Mouse (Mus musculus) left cerebral cortex, postnatal 36 days (tissue): Measurements from ENCODE around the gene Fer. TPM values are rescaled to one million over a fixed set of nuclear protein-coding genes. Genes with fewer than 3 reads are reported as not detected.
"Not testable (repeated sequence)": the region's sequence is repeated elsewhere in the genome, so short reads cannot be mapped to it uniquely, and the experiment has no call there.

Experiments used
- DNase-seq, 2 experiments: peaks; one replicate each; pipeline ENCODE4 v3.0.0; 2021 to 2022; ENCODE audit warnings: low spot score in 2 of 2, mixed read lengths in 1 of 2
- intact Hi-C: fragments of 180-260 bp; cut with DNase I; formaldehyde crosslinking; loops from one replicate; pipeline ENCODE4 v1.15.1; 2025
- total RNA-seq, 2 experiments: library from RNA; stranded (reverse); gene quantifications; 2 replicates each; pipeline ENCODE4 v1.2.3; 2021

The Fer gene
- 10 to 100 TPM; 28.5 to 30.6 TPM for total RNA-seq

DNA sequence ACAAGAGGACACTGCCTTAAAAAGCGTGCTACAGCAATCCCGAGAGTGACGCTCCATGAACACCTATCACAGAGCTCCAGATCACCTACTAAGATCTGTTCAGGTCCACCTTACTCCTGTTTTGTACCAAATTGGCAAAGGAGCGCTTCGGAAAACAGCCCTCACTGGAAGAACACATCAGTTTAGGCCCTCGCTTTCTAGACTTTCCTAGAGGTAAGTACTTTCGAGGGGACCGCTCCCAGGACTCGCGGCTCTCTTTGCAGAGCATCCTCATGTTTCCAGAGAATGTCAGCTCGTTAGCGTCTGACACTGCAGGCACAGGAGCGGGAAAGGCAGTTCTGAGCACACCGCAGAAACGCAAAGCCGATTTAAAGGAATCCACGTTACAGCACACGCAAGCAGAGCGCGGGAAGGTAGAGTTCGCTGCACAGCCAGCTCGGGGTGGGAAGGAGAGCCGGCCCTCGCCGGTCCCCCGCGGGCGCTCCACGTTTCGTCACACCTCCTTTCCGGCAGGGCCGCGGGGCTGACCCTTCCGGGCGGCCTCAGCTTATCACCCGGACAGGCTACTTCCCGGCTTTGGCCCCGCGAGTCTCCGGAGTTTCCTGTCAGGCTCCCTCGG is at the start of gene Fer:
TSS of gene Fer (plus strand) at position 51 of the 619 bp plus-strand sequence.
- intact Hi-C loops: loop anchor here (1.0 kb wide), 1 partner anchor 14 kb away; no protein-coding TSS in a partner anchor
- DNase-seq: no peak

DNA sequence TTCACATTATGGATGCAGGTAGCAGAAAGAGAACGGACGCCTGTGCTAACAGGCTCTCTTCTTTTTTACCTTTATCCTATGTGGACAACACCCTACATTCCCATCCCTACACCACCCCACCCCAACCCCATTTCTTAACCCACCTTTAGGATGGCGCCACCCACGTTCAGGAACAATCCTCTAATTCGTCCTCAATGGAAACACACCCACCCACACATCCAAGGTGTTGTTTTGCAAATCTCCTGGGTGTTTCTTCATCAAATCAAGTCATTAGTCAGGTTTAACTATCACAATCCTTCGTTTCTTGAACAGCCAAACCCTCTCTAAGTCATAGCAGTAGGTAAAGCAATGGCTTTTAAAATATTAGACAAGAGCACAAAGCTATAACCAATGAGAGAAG is 49.3 kb upstream of the Fer start:
- intact Hi-C loops: no loop called here

GRCm38 (mm10) chr17:63818444-63819027 is 44.3 kb upstream of the Fer start:
- no peak for DNase-seq
- intact Hi-C loops: no loop called here

More for the DNA sequence above, 49.3 kb upstream of the Fer start:
- DNase-seq: no peak

- DNase-seq: no peak
- intact Hi-C loops: no loop called here
Observed at GRCm38 (mm10) chr17:63824141-63824540, 38.7 kb upstream of the Fer start.

DNA sequence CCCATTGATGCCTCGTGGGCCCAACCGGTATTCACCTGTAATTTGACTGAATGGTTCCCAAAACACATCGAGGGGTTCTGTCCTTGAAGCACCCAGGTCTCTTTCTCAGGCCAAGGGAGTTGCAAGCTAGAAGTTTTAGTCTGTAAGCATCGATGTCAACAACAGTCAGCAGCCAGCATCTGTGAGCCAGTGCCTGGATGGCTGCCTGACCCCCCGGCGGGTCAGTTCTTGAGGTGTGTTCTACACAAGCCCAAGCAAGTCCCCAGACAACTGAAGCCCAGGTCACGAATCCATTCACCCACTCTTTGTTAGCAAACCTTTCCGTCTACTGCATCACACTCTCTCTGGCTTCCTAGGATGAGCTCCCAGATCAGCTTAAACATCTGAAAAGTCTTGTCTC is 36.7 kb upstream of the Fer start:
- DNase-seq: no peak
- intact Hi-C loops: no loop called here

- no peak for DNase-seq
- intact Hi-C loops: no loop called here
Observed at GRCm38 (mm10) chr17:63826767-63827166, 36.1 kb upstream of the Fer start.

DNA sequence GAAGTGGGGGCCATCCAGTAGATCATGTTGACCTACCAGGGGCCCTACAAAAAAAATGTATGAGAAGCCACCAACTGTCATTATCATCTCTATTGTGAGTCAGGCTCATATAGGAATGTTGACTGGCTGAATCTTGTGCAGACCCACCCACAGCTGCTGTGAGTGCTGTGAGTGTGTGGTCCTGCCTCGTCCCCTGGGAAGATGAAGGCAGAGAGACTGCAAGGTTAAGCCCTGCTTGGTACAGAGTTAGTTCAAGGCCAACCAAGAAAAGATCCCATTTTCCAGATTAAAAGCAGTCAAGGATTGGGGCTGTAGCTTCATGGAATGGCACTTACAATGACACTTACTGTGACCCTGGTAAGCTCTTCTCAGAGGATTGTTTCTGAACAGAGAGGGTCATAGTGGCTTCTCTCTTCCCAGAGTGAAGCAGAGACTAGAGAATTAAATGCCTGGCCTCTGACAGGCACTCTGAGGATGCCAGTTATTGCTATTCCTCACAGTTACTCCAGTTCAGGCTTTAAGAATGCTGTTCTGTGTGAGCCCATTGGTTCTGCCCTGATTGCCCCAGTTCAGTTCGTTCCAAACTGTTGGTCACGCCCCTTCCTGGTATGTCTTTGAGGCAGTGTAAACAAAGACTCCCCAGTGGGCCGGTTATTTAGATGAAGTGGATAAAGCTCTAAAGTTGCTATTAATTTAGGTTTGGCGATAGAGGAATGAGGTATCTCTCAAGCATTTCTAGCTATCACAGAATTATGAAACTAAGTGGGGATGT is 34.1 kb upstream of the Fer start:
- intact Hi-C loops: no loop called here
- no peak for DNase-seq

DNA sequence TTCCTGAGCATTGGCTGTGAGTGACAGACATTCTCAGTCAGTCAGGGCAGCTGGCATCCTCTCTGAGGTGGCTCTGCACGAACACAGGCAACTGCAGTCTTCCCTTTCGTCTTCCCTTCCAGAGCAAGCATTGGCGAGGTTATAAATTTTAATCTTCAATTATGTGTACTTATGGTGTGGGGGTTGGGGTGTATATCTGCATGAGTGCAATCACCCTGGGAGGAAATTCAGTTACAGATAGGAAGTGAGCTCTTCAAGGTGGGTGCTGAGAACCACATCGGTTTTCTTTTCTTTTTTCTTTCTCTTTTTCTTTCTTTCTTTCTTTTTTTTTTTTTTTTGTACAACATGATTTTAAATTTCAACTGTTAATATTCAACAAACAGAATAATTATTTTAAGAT is 31.3 kb upstream of the Fer start:
- no peak for DNase-seq
- intact Hi-C loops: no loop called here

DNA sequence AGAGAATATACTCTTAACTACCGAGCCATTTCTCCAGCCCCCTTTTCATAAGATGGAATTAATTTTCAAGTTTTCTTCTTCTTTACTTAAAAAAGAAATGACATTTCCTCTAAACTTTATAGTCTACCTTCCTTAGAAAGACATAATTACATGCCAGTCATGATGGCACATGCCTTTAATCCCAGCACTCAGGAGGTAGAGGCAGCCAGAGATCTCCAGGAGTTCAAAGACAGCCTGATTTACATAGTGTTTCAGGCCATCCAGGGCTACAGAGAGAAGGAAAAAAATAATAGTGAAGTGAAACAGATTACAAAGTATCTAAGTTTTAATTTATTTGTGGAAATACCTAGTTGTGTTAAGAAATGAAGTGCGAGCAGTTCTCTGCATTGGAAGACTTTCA is 26.6 kb upstream of the Fer start:
- intact Hi-C loops: no loop called here

GRCm38 (mm10) chr17:63836641-63837040 is 26.2 kb upstream of the Fer start:
- intact Hi-C loops: no loop called here
- no peak for DNase-seq

More for the DNA sequence above, 26.6 kb upstream of the Fer start:
- DNase-seq: no peak

GRCm38 (mm10) chr17:63838144-63838543 is 24.7 kb upstream of the Fer start:
- intact Hi-C loops: no loop called here
- DNase-seq: no peak

GRCm38 (mm10) chr17:63839636-63840269 is 23.1 kb upstream of the Fer start:
- no peak for DNase-seq
- intact Hi-C loops: no loop called here

DNA sequence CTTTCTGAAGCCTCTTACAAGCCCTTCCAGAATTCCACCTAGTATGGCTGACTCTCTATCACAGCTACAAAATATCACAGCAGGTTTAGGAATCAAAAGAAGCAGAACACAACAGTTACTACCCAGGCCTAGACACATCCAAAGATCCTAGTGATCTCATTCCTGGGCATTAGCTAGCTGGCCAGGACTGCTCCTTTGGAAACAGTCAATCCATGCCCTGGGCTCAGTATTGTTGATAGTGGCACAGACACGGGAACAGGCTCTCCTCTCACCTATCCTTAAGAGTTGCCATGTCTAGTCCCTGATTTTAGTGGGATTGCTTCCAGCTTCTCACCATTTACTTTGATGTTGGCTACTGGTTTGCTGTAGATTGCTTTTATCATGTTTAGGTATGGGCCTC is 20.6 kb upstream of the Fer start:
- no peak for DNase-seq
- intact Hi-C loops: no loop called here

DNA sequence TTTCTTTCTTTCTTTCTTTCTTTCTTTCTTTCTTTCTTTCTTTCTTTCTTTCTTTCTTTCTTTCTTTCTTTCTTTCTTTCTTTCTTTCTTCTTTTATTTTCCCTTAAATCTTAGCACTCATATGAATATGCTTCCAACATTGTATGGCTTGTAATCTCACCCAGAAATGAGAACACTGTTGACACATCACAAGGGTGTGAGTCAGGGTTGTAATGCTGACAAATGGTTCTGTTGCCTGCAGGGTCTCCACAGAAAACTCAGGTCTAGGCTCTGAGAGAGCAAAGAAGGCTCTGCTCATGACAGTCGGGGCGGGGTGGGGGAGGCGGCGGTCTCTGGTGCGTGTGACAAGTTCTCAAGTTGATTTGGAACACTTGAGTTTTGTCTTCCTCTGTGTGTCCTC is 17.9 kb upstream of the Fer start:
- DNase-seq: no peak
- intact Hi-C loops: no loop called here

GRCm38 (mm10) chr17:63845766-63846165 is 17.1 kb upstream of the Fer start:
- DNase-seq: not testable (repeated sequence)

GRCm38 (mm10) chr17:63849151-63849550 is 13.7 kb upstream of the Fer start:
- intact Hi-C loops: loop anchor here (1.0 kb wide), 1 partner anchor 14 kb away; the partner anchor contains the start of genes A930002H24Rik and Fer
- no peak for DNase-seq

More at GRCm38 (mm10) chr17:63845766-63846165, 17.1 kb upstream of the Fer start:
- intact Hi-C loops: not testable (repeated sequence)

- DNase-seq: peak; percentile 82 to 84
- intact Hi-C loops: loop anchor here (1.0 kb wide), 1 partner anchor 14 kb away; the partner anchor contains the start of genes A930002H24Rik and Fer
Observed at GRCm38 (mm10) chr17:63849566-63849965, 13.3 kb upstream of the Fer start.

- no peak for DNase-seq
- intact Hi-C loops: no loop called here
Observed at GRCm38 (mm10) chr17:63850016-63850415, 12.8 kb upstream of the Fer start.

DNA sequence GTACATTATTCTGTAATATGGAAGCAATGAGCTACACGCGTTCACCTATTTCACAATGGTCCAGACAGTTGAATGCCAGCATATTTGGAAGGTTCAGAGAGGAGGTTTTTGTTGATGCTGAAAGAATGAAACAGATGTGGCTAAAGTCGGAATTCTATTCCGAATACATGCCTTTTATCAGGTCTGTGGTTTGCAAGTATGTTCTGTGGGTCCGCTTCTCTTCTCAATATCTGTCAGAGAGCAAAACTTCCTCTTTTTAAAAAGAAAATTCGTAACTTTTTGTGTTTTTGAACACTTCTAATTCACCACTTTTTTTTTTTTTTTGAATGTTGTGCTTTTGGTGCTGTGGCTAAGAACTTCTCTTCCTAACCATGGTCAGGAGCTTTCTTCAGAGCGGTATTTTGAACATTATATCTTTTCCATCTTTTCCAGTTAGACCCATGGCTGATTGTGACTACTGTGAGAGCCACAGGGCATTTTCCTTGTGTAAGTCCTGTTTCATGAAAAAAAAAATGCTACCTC is 5.8 kb upstream of the Fer start:
- intact Hi-C loops: no loop called here
- no peak for DNase-seq

DNA sequence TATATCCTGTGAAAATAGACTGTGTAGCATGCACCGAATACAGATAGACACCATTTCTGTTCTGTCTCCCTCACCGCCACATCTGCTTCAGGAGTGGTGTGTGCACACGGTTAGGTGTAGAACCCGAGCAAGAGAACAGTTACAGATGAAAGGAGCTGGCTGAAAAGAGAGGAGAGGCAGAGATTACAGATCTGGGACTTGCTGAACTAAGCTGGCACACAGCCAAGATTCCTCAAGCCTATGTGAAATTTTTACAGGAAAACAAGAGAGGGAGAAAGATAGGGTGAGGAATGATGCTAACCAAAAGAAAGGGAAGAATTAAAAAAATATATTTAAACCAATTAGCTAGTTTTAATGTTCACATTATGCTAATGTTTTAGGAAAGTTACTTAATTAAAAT is 1.9 kb upstream of the Fer start:
- DNase-seq: no peak
- intact Hi-C loops: no loop called here
